Mouse (Mus musculus) liver, embryonic 12.5 days (tissue): ENCODE results near the gene Atrn. TPM values are rescaled to one million over a fixed set of nuclear protein-coding genes. Genes with fewer than 3 reads are reported as not detected.
A peak's percentile ranks its signal among the peaks of the same experiment; 100 is the strongest.

Experiments
- ATAC-seq: fragments of 200-750 bp; cut with Nextera tagmentation; 2 replicates; pipeline ENCODE4 v1.8.0; 2017; ENCODE audit warnings: moderate number of reproducible peaks, mild to moderate bottlenecking, moderate library complexity
- H3K27ac ChIP-seq: fragments of 300-500 bp; sonication (generic); 2 replicates; pipeline ENCODE4 v1.5.1; 2016; ENCODE audit warnings: mild to moderate bottlenecking
- H3K27me3 ChIP-seq: fragments of 300-500 bp; sonication (generic); replicated peaks from 2 replicates; pipeline ENCODE4 v1.6.1; 2016; ENCODE audit warnings: mild to moderate bottlenecking, moderate library complexity
- H3K36me3 ChIP-seq: fragments of 300-500 bp; sonication (generic); 2 replicates; pipeline ENCODE4 v1.6.1; 2016; ENCODE audit warnings: mild to moderate bottlenecking, moderate library complexity
- H3K4me1 ChIP-seq: fragments of 300-500 bp; sonication (generic); 2 replicates; pipeline ENCODE4 v1.6.1; 2016
- H3K4me2 ChIP-seq: fragments of 300-500 bp; sonication (generic); 2 replicates; pipeline ENCODE4 v1.6.1; 2016; ENCODE audit warnings: mild to moderate bottlenecking, moderate library complexity
- H3K4me3 ChIP-seq: fragments of 300-500 bp; sonication (generic); 2 replicates; pipeline ENCODE4 v1.5.1; 2016; ENCODE audit warnings: mild to moderate bottlenecking, moderate library complexity
- H3K9ac ChIP-seq: fragments of 300-500 bp; sonication (generic); 2 replicates; pipeline ENCODE4 v1.6.1; 2016; ENCODE audit warnings: mild to moderate bottlenecking, moderate library complexity
- H3K9me3 ChIP-seq: fragments of 300-500 bp; sonication (generic); replicated peaks from 2 replicates; pipeline ENCODE4 v1.6.1; 2016; ENCODE audit warnings: mild to moderate bottlenecking, moderate library complexity
- WGBS: fragments of 180-500 bp; shearing (Covaris S2); methylation state at CpG from one replicate; pipeline ENCODE4 v1.1.7; 2016; ENCODE audit not compliant: insufficient replicate concordance; 5-methylcytosine and 5-hydroxymethylcytosine counted together
- polyA plus RNA-seq: library from polyadenylated mRNA; unstranded; fragments of >200 nt; fragmentation: Nextera tagmentation; extraction: Ambion mirVana; gene quantifications from 2 replicates; pipeline ENCODE4 v1.2.1, GENCODE M21; 2016

The Atrn gene
- polyA plus RNA-seq, 1 experiment from 2014 or later, result 4.1 TPM

DNA sequence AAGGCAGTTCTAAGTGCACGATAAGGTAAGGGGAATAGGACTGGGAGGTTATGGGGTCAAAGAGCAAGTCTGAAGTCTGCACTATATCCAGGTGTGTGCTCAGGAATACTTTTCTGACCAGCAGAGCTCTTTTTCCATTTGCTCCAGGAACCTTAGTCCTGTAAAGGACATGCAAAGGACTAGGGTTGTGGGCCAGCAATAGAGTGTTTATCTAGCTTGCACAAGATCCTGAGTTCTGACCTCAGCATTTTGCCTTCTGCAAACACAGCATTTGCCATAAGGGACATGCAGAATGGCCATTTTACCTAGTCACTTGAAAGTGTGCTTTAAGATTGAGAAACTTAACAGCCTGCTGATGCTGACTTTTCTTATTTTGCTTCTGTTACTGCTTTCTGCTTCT is 58.7 kb downstream of the Atrn start:
- Histone ChIP-seq H3K27me3 (no peaks in the 10 kb centered on the region), H3K27ac (0 out of 2 replicates have a peak overlapping the region, but pooled peaks have one; percentile 25), H3K4me3 (no peak overlapping the region), H3K9me3 (no peaks in the 10 kb centered on the region), H3K4me2 (no peak overlapping the region), H3K36me3 (peaks cover 8% of the 10 kb centered on the region; the same call in 1 of the 2 replicates), H3K4me1 (peaks cover 19% of the 10 kb centered on the region), H3K9ac (no peak overlapping the region)
- WGBS, result 68% methylated on average over 1 of the region's 1 CpGs
- ATAC-seq, result 0 out of 2 replicates have a peak, but pooled peaks have one; percentile 32

- H3K4me2 ChIP-seq, result peak overlapping the region; percentile 24; the same call in 1 of the 2 replicates
- peak overlapping the region; percentile 77 for H3K27ac ChIP-seq
- no peaks in the 10 kb centered on the region for H3K9me3 ChIP-seq
- H3K9ac ChIP-seq, result peak overlapping the region; percentile 49
- H3K4me1 ChIP-seq, result peaks cover 68% of the 10 kb centered on the region
- peak; percentile 8; the same call in 1 of the 2 replicates for ATAC-seq
- H3K27me3 ChIP-seq, result no peaks in the 10 kb centered on the region
- H3K36me3 ChIP-seq, result peaks cover 29% of the 10 kb centered on the region
- WGBS, result 53% methylated on average over 4 of the region's 4 CpGs
- no peak overlapping the region for H3K4me3 ChIP-seq
These were observed 64.7 kb downstream of the Atrn start for GRCm38 (mm10) chr2:130971030-130971429.

DNA sequence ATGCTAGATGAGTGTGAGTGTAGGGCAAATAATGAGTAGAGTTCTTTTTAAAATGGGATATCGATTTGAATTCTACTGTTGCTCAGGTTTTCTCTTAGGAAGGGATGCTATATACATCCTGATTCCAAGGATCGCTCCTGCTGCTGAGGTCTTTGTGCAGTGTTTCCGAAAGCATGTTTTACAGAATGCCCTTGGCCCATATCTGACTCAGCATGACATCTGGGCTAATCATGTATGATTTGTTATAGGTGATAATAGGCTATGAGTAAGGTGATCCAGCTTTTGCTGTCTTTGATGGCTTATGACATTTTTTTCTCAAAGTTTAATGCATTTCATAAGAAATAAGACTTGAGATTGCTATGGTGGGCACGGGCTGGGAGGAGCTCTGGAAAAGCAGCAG is 66.1 kb downstream of the Atrn start:
- Histone ChIP-seq H3K4me2 (no peak overlapping the region), H3K27ac (peak overlapping the region; percentile 77), H3K4me3 (no peak overlapping the region), H3K36me3 (peaks cover 29% of the 10 kb centered on the region), H3K4me1 (peaks cover 80% of the 10 kb centered on the region), H3K9me3 (no peaks in the 10 kb centered on the region), H3K27me3 (no peaks in the 10 kb centered on the region), H3K9ac (peak overlapping the region; percentile 8; the same call in 1 of the 2 replicates)
- 83% methylated on average over 4 of the region's 4 CpGs for WGBS
- ATAC-seq, result no peak

DNA sequence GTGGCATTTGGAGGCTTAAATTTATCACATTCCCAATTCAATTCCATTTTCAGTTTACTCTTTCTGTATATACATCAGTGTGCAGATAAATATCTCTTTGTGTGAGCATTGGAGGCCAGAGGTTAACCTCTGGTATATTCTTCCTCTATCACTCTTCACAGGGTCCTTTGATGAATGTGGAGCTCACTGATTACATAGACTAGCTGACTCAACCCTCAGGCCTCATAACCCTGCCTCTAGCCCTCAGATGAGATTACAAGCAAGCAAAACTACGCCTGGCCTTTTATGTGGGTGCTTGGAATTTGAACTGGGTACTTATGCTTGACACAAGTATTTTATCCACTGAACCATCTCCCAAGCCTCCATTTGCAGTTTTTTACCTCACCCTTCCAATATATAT is 68.6 kb downstream of the Atrn start:
- peaks cover 31% of the 10 kb centered on the region for H3K36me3 ChIP-seq
- H3K9me3 ChIP-seq, result no peaks in the 10 kb centered on the region
- ATAC-seq, result peak; percentile 86
- peak overlapping the region; percentile 48 for H3K4me2 ChIP-seq
- H3K27me3 ChIP-seq, result no peaks in the 10 kb centered on the region
- peaks cover 84% of the 10 kb centered on the region for H3K4me1 ChIP-seq
- WGBS, result 26% methylated on average over 1 of the region's 1 CpGs
- H3K9ac ChIP-seq, result no peak overlapping the region; the same call in 1 of the 2 replicates
- H3K4me3 ChIP-seq, result no peak overlapping the region
- H3K27ac ChIP-seq, result peak overlapping the region; percentile 91

- peaks cover 37% of the 10 kb centered on the region for H3K36me3 ChIP-seq
These were observed 71.3 kb downstream of the Atrn start for GRCm38 (mm10) chr2:130977589-130977988.

GRCm38 (mm10) chr2:130978058-130978847 is 72.0 kb downstream of the Atrn start:
- Histone ChIP-seq H3K9ac (peak overlapping the region; percentile 48), H3K27ac (peak overlapping the region; percentile 91), H3K27me3 (no peaks in the 10 kb centered on the region), H3K4me2 (peak overlapping the region; percentile 55), H3K4me1 (peaks cover 57% of the 10 kb centered on the region), H3K4me3 (no peak overlapping the region), H3K9me3 (no peaks in the 10 kb centered on the region), H3K36me3 (peaks cover 43% of the 10 kb centered on the region)
- 36% methylated on average over 10 of the region's 10 CpGs for WGBS
- peak; percentile 73 for ATAC-seq

More at GRCm38 (mm10) chr2:130977589-130977988, 71.3 kb downstream of the Atrn start:
- peak; percentile 84 for ATAC-seq
- Histone ChIP-seq H3K9ac (peak overlapping the region; percentile 48; the same call in 1 of the 2 replicates), H3K4me3 (no peak overlapping the region), H3K27me3 (no peaks in the 10 kb centered on the region), H3K4me1 (peaks cover 62% of the 10 kb centered on the region), H3K4me2 (peak overlapping the region; percentile 55), H3K9me3 (no peaks in the 10 kb centered on the region), H3K27ac (peak overlapping the region; percentile 91)

DNA sequence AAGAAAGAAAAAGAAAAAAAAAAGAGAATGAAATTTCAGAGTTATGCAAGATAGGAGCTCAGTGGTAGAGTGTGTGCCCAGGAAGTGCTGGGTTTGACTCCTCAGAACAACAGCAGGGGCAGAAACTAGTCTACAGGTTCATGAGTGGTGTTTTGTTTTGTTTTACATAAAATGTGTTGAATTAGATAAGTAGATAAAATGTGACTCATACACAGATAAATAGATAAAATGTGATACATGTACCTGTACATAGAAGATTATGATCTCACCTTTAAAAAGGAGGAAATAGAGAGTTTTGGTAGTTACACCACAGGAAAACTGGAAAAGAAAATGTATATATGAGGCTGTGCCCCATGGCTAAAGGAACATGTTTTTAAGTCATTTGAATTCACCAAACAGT is 72.8 kb downstream of the Atrn start:
- Histone ChIP-seq H3K27me3 (no peaks in the 10 kb centered on the region), H3K4me3 (no peak overlapping the region), H3K9me3 (no peaks in the 10 kb centered on the region), H3K27ac (peak overlapping the region; percentile 91; the same call in 1 of the 2 replicates), H3K36me3 (peaks cover 38% of the 10 kb centered on the region), H3K4me2 (no peak overlapping the region), H3K9ac (no peak overlapping the region), H3K4me1 (peaks cover 49% of the 10 kb centered on the region)
- ATAC-seq, result no peak

DNA sequence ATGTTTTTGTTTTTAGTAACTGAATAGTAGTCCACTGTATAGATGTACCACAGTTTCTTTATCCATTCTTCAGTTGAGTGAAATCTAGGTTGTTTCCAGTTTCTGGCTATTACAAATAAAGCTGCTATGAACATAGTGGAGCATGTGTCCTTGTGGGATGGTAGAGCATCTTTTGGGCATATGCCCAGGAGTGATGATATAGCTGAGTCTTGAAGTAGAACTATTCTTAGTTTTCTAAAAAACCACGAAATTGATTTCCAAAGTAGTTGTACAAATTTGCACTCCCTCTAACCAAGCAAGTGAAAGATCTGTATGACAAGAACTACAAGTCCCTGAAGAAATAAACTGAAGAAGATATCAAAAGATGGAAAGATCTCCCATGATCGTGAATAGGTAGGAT is 86.5 kb downstream of the Atrn start:
- no peak overlapping the region for H3K27ac ChIP-seq
- H3K4me2 ChIP-seq, result no peak overlapping the region
- H3K27me3 ChIP-seq, result no peaks in the 10 kb centered on the region
- ATAC-seq, result no peak
- H3K4me3 ChIP-seq, result no peak overlapping the region
- H3K9me3 ChIP-seq, result no peaks in the 10 kb centered on the region
- H3K9ac ChIP-seq, result no peak overlapping the region
- no peaks in the 10 kb centered on the region for H3K4me1 ChIP-seq
- 70% methylated on average over 2 of the region's 2 CpGs for WGBS
- peaks cover 27% of the 10 kb centered on the region for H3K36me3 ChIP-seq

DNA sequence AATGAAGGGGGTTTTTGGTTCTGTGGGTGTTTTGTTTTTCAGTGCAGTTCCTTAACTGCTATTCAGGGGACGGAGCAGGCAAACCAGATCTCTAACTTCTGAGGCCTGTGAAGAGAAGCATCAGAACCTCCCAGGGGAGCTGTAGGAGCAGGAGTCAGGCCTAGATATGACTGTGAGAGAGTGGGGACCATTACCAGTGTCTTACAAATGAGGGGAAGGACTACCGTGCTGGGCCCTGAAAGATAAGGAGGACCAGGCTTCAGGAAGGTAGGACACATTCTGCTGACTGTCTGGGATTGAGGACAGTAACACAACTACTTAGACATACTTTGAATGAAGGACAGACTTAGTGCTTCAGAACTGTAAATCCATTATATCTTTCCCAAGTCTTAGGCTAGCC is 102.8 kb downstream of the Atrn start:
- Histone ChIP-seq H3K4me1 (peaks cover 10% of the 10 kb centered on the region), H3K27me3 (no peaks in the 10 kb centered on the region), H3K27ac (no peak overlapping the region), H3K4me2 (no peak overlapping the region), H3K9me3 (no peaks in the 10 kb centered on the region), H3K36me3 (peaks cover 35% of the 10 kb centered on the region), H3K4me3 (no peak overlapping the region), H3K9ac (no peak overlapping the region)
- peak; percentile 51; the same call in 1 of the 2 replicates for ATAC-seq
- 38% methylated on average over 2 of the region's 2 CpGs for WGBS

- Histone ChIP-seq H3K9ac (no peak overlapping the region), H3K9me3 (no peaks in the 10 kb centered on the region), H3K36me3 (peaks cover 31% of the 10 kb centered on the region), H3K4me3 (no peak overlapping the region), H3K27ac (no peak overlapping the region), H3K27me3 (no peaks in the 10 kb centered on the region), H3K4me2 (no peak overlapping the region), H3K4me1 (peaks cover 10% of the 10 kb centered on the region)
- 74% methylated on average over 1 of the region's 1 CpGs for WGBS
- ATAC-seq, result no peak
These were observed 104.3 kb downstream of the Atrn start for GRCm38 (mm10) chr2:131010566-131010965.

DNA sequence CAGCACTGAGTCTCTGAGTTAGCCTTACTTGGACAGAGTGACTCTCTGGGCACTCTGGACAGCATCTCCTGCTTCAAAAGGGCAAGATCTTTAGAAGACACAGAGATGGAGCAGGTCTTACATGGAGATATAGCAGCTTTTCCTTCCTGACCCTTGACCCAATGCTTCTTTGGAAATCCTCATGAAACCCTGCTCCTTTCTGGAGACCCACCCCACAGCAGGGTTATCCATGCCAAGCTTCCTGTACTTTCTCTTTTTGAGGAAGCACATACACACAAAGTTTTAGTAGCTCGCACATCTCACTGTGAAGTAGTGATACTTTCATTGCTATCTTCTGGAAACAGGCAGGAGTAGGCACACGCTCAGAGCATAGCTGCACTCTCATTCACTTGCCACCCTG is 118.9 kb downstream of the Atrn start:
- ATAC-seq, result no peak
- WGBS, result 65% methylated on average over 2 of the region's 2 CpGs
- H3K27me3 ChIP-seq, result no peaks in the 10 kb centered on the region
- H3K4me1 ChIP-seq, result peaks cover 20% of the 10 kb centered on the region
- H3K9me3 ChIP-seq, result no peaks in the 10 kb centered on the region
- H3K4me2 ChIP-seq, result no peak overlapping the region
- H3K27ac ChIP-seq, result no peak overlapping the region
- no peak overlapping the region for H3K4me3 ChIP-seq
- peaks cover 55% of the 10 kb centered on the region for H3K36me3 ChIP-seq
- no peak overlapping the region for H3K9ac ChIP-seq

- no peak overlapping the region for H3K4me3 ChIP-seq
- no peaks in the 10 kb centered on the region for H3K27me3 ChIP-seq
- H3K27ac ChIP-seq, result no peak overlapping the region
- H3K9ac ChIP-seq, result no peak overlapping the region
- no peak for ATAC-seq
- no peaks in the 10 kb centered on the region for H3K9me3 ChIP-seq
- peaks cover 35% of the 10 kb centered on the region for H3K4me1 ChIP-seq
- no peak overlapping the region for H3K4me2 ChIP-seq
- peaks cover 45% of the 10 kb centered on the region for H3K36me3 ChIP-seq
- WGBS, result 78% methylated on average over 3 of the region's 3 CpGs
These were observed 120.6 kb downstream of the Atrn start for GRCm38 (mm10) chr2:131026941-131027340.
